Mouse (Mus musculus) testis, adult 2 months (tissue): ENCODE measurements around the gene Dtnb.

ENCODE experiments used
- CTCF ChIP-seq: fragments of 200-500 bp; IDR thresholded peaks from 2 replicates; pipeline ENCODE4 v1.5.1; 2012; ENCODE audit warnings: low read depth, mild to moderate bottlenecking, inconsistent platforms, low read length, moderate library complexity; ENCODE audit not compliant: control insufficient read depth, insufficient read depth, insufficient replicate concordance
- POLR2A ChIP-seq: fragments of 200-500 bp; IDR thresholded peaks from 2 replicates; pipeline ENCODE4 v1.6.1; 2012; ENCODE audit warnings: low read depth, mild to moderate bottlenecking, inconsistent platforms, low read length, moderate library complexity; ENCODE audit not compliant: control insufficient read depth

GRCm38 (mm10) chr12:3669971-3670381, 97.8 kb downstream of the Dtnb start:
- TF ChIP-seq POLR2A (no peak), CTCF (no peak)
